Mouse (Mus musculus) heart, postnatal 4 days (tissue): ENCODE measurements around the gene Harbi1. TPM values are rescaled to one million over a fixed set of nuclear protein-coding genes. Genes with fewer than 3 reads are reported as not detected.
"Not testable (repeated sequence)": the region's sequence is repeated elsewhere in the genome, so short reads cannot be mapped to it uniquely, and the experiment has no call there.

Experiments used
- DNase-seq: peaks from one replicate; pipeline ENCODE4 v3.0.0; 2021
- total RNA-seq, 2 experiments: library from RNA; stranded (reverse); gene quantifications; 2 replicates each; pipeline ENCODE4 v1.2.3; 2021

The Harbi1 gene
- total RNA-seq, 2 experiments from 2014 or later: 4.3 to 4.5 TPM

DNA sequence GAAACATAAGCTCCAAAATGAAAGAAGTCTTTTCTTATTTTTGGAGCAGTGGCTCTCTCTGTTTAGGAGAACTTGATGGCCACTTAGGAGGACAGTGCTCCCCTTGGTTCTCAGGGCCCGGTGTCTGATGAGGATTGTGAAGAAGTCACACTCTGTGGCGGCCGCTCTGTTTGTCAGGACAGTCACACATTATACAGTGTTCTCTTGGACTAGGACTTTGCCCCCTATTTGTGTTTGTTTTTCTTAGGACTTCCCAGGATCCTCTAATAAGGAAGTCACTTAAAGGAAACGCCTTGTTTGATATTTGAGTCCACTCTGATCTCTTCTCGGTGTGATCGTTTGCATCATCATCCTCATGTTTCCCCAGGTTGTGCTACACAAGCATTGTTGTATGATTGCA, 7.6 kb downstream of the Harbi1 start:
- no peak for DNase-seq

GRCm38 (mm10) chr2:91723382-91723781, 12.7 kb downstream of the Harbi1 start:
- DNase-seq: no peak

GRCm38 (mm10) chr2:91723951-91724350, 13.3 kb downstream of the Harbi1 start:
- DNase-seq: no peak

GRCm38 (mm10) chr2:91724716-91725115, 14.1 kb downstream of the Harbi1 start:
- DNase-seq: no peak

GRCm38 (mm10) chr2:91725476-91725875, 14.8 kb downstream of the Harbi1 start:
- not testable (repeated sequence) for DNase-seq

DNA sequence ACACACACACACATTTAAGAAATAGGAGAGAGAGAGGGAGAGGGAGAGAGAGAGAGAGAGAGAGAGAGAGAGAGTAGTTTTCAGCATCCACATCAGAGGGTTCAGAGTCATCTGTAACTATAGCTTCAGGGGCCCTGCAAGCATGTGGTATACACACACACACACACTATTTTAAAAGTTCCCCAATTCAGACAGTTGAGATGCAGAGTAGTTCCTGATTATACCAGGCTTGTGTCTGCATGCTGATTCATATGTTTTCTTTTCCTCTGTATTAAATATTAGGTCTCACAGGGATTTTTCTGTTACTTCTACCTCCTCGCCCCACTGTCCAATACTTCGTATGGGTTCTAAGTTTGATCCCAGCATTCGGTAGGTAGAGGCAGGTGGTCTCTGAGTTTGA, 16.4 kb downstream of the Harbi1 start:
- DNase-seq: no peak

GRCm38 (mm10) chr2:91729571-91729970, 18.9 kb downstream of the Harbi1 start:
- DNase-seq: no peak

DNA sequence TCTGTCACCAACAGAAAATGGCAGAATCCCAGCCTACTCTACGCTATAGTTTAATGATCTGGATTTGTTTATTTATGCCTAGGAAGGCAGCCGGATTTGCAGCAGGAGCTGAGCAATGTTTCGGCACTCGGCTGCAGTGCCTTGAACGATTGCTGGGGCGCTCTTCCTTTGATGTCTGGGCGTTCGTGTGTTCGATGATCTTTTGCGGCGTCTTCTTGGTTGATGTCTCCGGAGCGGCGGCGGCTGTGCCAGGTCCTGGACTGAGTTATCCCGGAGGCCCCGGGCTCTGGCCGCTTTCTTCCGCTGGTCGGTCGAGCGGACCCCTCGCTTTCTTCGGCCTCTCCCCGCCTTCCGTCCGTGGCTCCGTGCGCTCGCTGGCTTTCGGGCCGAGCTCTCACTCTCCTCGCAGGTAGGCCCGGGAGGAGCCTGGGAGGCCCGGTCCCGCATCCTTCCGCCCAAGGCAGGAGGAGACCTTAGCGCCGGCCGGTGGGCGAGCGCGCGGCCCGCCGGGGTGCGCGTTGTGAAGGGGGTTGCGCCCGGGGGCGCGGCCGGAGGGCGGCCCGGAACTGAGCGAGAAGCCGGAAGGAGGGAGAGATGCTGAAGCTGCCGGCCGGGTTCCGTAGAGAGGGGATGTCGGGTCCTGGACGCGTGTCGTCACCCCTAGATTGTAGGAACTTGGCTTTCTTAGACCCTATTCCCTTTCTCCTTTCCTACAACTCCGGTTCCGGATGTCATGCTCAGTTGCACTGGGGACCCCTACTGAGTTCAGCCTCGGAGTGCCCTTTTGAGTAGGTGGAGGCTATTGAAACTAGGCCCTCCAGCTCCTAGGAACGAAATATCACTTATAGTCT, 19.5 kb downstream of the Harbi1 start, which contains the start of gene Ambra1:
TSS of gene Ambra1 (plus strand) at position 164 of the 851 bp plus-strand sequence.
- DNase-seq: peak; percentile 86

DNA sequence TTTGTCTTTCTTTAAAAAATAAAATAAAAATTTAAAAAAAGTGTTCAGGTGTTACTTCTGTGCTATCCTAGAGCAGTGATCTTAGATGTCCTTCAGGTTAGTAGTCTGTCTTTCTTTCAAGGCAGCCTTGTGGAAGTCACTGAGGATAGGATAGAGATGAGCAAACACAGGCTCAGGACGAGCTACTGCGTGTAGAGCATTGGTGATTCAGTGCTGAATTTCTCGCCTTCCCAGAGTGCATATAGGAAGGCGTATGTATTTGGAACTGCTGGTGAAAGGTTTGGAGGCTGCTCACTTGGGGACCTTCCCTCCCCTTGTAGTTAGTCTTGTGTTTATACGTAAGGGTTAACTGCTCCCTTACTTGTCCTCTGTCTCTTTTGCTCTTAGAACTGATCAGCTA, 24.6 kb downstream of the Harbi1 start:
- DNase-seq: no peak

- no peak for DNase-seq
Observed at GRCm38 (mm10) chr2:91739586-91739985, 28.9 kb downstream of the Harbi1 start.

DNA sequence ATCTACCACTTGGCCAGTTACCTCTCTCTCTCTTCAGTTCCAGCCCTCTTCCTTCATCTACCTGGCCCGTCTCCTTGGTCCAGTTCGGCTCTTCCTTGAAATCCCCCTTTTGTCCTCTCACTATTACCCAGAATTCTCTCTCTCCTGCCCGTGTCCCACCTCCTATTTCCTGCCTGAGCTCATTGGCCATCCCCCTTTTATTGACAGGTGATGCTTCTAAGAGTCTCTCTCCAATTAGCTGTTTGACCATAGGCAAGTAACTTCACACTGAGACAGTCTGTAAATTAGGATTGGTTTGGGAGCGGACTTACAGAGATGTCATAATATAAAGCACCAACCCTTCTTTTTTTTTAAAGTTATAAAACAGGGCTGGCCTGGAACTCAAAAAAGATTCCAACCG, 34.0 kb downstream of the Harbi1 start:
- DNase-seq: no peak

- peak; percentile 21 for DNase-seq
Observed at GRCm38 (mm10) chr2:91749811-91750261, 39.2 kb downstream of the Harbi1 start.

Other genes starting within 250 kb of the Harbi1 start
- gene Ckap5, start 184.1 kb upstream of the Harbi1 start, total RNA-seq: 100 to 1,000 TPM in 1 of 2 experiments, 10 to 100 TPM in 1; 91.2 to 102 TPM
- gene F2, start 74.4 kb upstream of the Harbi1 start, total RNA-seq: under 1 TPM; 0.14 to 0.31 TPM
- gene Zfp408, start 61.1 kb upstream of the Harbi1 start, total RNA-seq: 10 to 100 TPM; 12.7 to 13.9 TPM
- gene Arhgap1, start 61.0 kb upstream of the Harbi1 start, total RNA-seq: 10 to 100 TPM; 83.1 to 84.8 TPM
- 10 to 100 TPM; 28.4 to 31.1 TPM for gene Atg13, start 276 bp upstream of the Harbi1 start, total RNA-seq
- 10 to 100 TPM; 21.3 to 22.1 TPM for gene Ambra1, start 19.3 kb downstream of the Harbi1 start, total RNA-seq
- not detected for gene Chrm4, start 216.4 kb downstream of the Harbi1 start, total RNA-seq
- gene Mdk, start 221.4 kb downstream of the Harbi1 start, total RNA-seq: 100 to 1,000 TPM; 102 to 110 TPM
- not detected for gene Gm9821, start 234.9 kb downstream of the Harbi1 start, total RNA-seq